Mouse (Mus musculus): ENCODE results near the gene Vmn2r38. TPM values are rescaled to one million over a fixed set of nuclear protein-coding genes. Genes with fewer than 3 reads are reported as not detected.

Vmn2r38 gene
- polyA plus RNA-seq (2015; fragmentation: Nextera tagmentation; extraction: Ambion mirVana) = not detected in 2 replicates

DNA sequence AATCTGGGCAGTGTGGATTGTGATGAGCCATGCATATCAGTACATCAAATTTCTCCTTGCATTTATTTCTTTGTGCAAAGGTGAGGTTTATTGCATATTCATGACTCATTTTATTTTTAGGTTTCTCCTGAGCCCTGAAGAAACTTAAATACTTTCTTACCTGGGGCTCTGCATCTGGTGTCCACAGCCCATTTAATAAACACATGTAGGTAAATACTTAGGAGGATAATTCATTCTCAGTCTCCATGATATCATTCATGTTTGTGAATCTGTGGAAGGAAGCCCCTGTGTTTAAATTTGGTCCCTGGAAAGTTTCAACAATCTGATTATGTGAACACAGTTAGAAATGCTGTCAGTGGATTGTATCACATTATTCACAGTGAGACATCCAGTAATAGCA lies at the start of gene Vmn2r38:
TSS of gene Vmn2r38 (minus strand) at position 101 of the 400 bp plus-strand sequence.

DNA sequence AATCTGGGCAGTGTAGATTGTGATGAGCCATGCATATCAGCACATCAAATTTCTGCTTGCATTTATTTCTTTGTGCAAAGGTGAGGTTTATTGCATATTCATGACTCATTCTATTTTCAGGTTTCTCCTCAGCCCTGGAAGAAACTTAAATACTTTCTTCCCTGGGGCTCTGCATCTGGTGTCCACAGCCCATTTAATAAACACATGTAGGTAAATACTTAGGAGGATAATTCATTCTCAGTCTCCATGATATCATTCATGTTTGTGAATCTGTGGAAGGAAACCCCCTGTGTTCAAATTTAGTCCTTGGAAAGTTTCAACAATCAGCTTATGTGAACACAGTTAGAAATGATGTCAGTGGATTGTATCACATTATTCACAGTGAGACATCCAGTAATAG lies 67.0 kb downstream of the Vmn2r38 start, which contains the start of gene Vmn2r39:
TSS of gene Vmn2r39 (minus strand) at position 101 of the 400 bp plus-strand sequence.

Other genes starting within 250 kb of the Vmn2r38 start
- not detected in 2 replicates for gene Vmn2r40, start 166.4 kb downstream of the Vmn2r38 start, polyA plus RNA-seq (2015; fragmentation: Nextera tagmentation; extraction: Ambion mirVana)
- not detected in 2 replicates for gene Vmn2r39, start 67.1 kb downstream of the Vmn2r38 start, polyA plus RNA-seq (2015; fragmentation: Nextera tagmentation; extraction: Ambion mirVana)
- gene Vmn2r37, start 125.8 kb upstream of the Vmn2r38 start, polyA plus RNA-seq (2015; fragmentation: Nextera tagmentation; extraction: Ambion mirVana) = not detected in 2 replicates